Mouse (Mus musculus): ENCODE data around the gene Cst8. TPM values are rescaled to one million over a fixed set of nuclear protein-coding genes. Genes with fewer than 3 reads are reported as not detected.

Cst8 gene
- polyA plus RNA-seq, 1 experiment, result 0.11 TPM

DNA sequence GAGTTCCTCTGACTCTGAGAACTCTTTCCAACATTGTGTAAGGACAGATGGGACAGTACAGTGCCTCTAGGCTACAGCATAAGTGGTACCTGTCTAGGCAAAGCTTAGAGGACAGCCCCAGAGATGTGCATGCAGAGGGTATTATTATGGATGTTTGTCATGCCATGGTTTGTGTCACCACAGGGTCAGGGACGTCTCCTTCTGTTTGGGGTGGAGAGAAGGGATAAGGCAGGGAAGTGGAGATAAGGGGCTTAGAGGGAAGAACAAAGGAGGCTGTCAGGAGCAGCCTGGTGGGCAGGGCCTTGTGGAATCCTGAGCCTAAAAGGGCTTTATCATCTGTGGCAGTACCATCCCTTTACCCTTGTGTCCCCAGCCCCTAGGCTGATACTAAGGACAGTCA, 16.9 kb upstream of the Cst8 start, which contains the start of gene 8030411F24Rik:
Gene 8030411F24Rik, plus strand, starts transcription at position 301 of the 400 bp plus-strand sequence.
- Histone ChIP-seq H3K4me1 (ENCODE audit: control insufficient read depth, insufficient read depth, low read length) (no peaks in the 10 kb centered on the region), H3K27ac (ENCODE audit: insufficient read depth, low read depth, low read length) (no peak within 1 kb of the TSS), H3K4me3 (ENCODE audit: insufficient read depth, low read depth, low read length) (no peak within 1 kb of the TSS), H3K27me3 (replicated peaks; ENCODE audit: control insufficient read depth, insufficient read depth, low read length) (no peaks in the 10 kb centered on the region), H3K36me3 (ENCODE audit: control insufficient read depth, insufficient read depth, low read length) (no peaks in the 10 kb centered on the region)
- no peak for TF ChIP-seq POLR2A (IDR thresholded peaks at IDR 0.05; ENCODE audit: low read depth, low read length)
- no peak for TF ChIP-seq CTCF (conservative IDR thresholded peaks at IDR 0.05; ENCODE audit: insufficient read depth, insufficient read length, low read depth, low read length)
- no peak for DNase-seq
- 27% methylated on average over 1 of the region's 1 CpGs for WGBS

- TF ChIP-seq POLR2A (IDR thresholded peaks at IDR 0.05; ENCODE audit: low read depth, low read length), result no peak
- TF ChIP-seq CTCF (conservative IDR thresholded peaks at IDR 0.05; ENCODE audit: insufficient read depth, insufficient read length, low read depth, low read length), result no peak
- Histone ChIP-seq H3K27ac (ENCODE audit: insufficient read depth, low read depth, low read length) (no peak within 1 kb of the TSS), H3K4me1 (ENCODE audit: control insufficient read depth, insufficient read depth, low read length) (no peaks in the 10 kb centered on the region), H3K27me3 (replicated peaks; ENCODE audit: control insufficient read depth, insufficient read depth, low read length) (no peaks in the 10 kb centered on the region; the same call in 1 of the 2 replicates), H3K4me3 (ENCODE audit: insufficient read depth, low read depth, low read length) (no peak within 1 kb of the TSS), H3K36me3 (ENCODE audit: control insufficient read depth, insufficient read depth, low read length) (no peaks in the 10 kb centered on the region)
- no peak for DNase-seq
- 89% methylated on average over 6 of the region's 6 CpGs for WGBS
Measured at GRCm38 (mm10) chr2:148789142-148789541, 9.4 kb upstream of the Cst8 start, which contains the start of gene Cst12. Gene Cst12, plus strand, starts transcription at chr2:148789361.

DNA sequence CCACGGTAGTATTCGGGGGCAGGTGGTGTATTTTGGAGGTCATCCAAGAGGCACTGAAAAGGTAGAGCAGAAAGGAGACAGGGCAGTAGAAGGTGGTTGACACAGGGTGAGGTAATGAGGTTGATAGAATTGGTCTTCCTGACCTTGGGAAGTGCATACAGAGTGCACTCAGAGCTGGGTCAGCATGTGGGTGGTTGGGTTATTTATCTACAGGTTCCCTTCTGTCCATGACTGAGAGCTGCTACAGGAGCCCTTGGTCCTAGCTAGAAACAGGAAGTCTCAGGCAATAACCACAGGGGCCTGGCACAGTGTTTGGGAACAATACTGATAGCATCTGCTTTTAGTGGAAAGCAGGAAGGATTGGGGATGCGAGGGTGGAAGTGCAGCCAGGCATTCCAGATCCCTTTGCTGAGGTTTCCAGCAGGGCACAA, 2.9 kb downstream of the Cst8 start:
- H3K27ac ChIP-seq (ENCODE audit: insufficient read depth, low read depth, low read length), result no peak overlapping the region
- TF ChIP-seq CTCF (conservative IDR thresholded peaks at IDR 0.05; ENCODE audit: insufficient read depth, insufficient read length, low read depth, low read length), result no peak
- TF ChIP-seq POLR2A (IDR thresholded peaks at IDR 0.05; ENCODE audit: low read depth, low read length), result no peak
- peak; percentile 21 for DNase-seq
- H3K27me3 ChIP-seq (replicated peaks; ENCODE audit: control insufficient read depth, insufficient read depth, low read length), result no peaks in the 10 kb centered on the region
- no peaks in the 10 kb centered on the region for H3K4me1 ChIP-seq (ENCODE audit: control insufficient read depth, insufficient read depth, low read length)
- no peaks in the 10 kb centered on the region for H3K36me3 ChIP-seq (ENCODE audit: control insufficient read depth, insufficient read depth, low read length)
- WGBS, result 24% methylated on average over 3 of the region's 3 CpGs
- H3K4me3 ChIP-seq (ENCODE audit: insufficient read depth, low read depth, low read length), result no peak overlapping the region

GRCm38 (mm10) chr2:148806696-148807095, 8.1 kb downstream of the Cst8 start:
- H3K36me3 ChIP-seq (ENCODE audit: control insufficient read depth, insufficient read depth, low read length), result no peaks in the 10 kb centered on the region
- H3K4me1 ChIP-seq (ENCODE audit: control insufficient read depth, insufficient read depth, low read length), result no peaks in the 10 kb centered on the region; the same call in 1 of the 2 replicates
- 27% methylated on average over 6 of the region's 6 CpGs for WGBS
- DNase-seq, result peak; percentile 10
- H3K27me3 ChIP-seq (replicated peaks; ENCODE audit: control insufficient read depth, insufficient read depth, low read length), result no peaks in the 10 kb centered on the region
- TF ChIP-seq CTCF (conservative IDR thresholded peaks at IDR 0.05; ENCODE audit: insufficient read depth, insufficient read length, low read depth, low read length) (no peak), POLR2A (IDR thresholded peaks at IDR 0.05; ENCODE audit: low read depth, low read length) (no peak)
- no peak overlapping the region for H3K4me3 ChIP-seq (ENCODE audit: insufficient read depth, low read depth, low read length)
- no peak overlapping the region for H3K27ac ChIP-seq (ENCODE audit: insufficient read depth, low read depth, low read length)

DNA sequence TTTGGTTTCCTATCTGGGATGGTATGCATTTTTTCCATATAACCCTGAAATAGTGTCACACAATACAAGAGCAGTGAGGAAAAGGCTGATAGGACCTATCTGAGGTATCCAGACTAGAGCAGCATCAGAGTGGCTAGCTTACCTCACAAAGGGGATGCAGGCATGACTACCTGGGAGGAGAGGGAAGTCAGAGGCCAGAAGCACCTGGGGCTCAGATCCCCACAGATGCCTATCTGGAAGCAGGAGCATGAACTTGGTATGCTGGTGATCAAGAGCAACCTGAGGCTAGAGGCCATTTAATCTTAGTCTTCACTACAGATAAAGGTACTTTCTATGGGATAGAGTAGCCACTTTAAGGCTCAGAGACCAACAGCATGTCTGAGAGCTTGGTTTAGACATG, 21.3 kb downstream of the Cst8 start, which contains the start of gene Cst13:
Gene Cst13, plus strand, starts transcription at position 173 of the 400 bp plus-strand sequence.
- Histone ChIP-seq H3K36me3 (ENCODE audit: control insufficient read depth, insufficient read depth, low read length) (no peaks in the 10 kb centered on the region), H3K27ac (ENCODE audit: insufficient read depth, low read depth, low read length) (no peak within 1 kb of the TSS), H3K4me3 (ENCODE audit: insufficient read depth, low read depth, low read length) (no peak within 1 kb of the TSS), H3K27me3 (replicated peaks; ENCODE audit: control insufficient read depth, insufficient read depth, low read length) (no peaks in the 10 kb centered on the region), H3K4me1 (ENCODE audit: control insufficient read depth, insufficient read depth, low read length) (no peaks in the 10 kb centered on the region)
- DNase-seq, result no peak
- no peak for TF ChIP-seq POLR2A (IDR thresholded peaks at IDR 0.05; ENCODE audit: low read depth, low read length)

DNA sequence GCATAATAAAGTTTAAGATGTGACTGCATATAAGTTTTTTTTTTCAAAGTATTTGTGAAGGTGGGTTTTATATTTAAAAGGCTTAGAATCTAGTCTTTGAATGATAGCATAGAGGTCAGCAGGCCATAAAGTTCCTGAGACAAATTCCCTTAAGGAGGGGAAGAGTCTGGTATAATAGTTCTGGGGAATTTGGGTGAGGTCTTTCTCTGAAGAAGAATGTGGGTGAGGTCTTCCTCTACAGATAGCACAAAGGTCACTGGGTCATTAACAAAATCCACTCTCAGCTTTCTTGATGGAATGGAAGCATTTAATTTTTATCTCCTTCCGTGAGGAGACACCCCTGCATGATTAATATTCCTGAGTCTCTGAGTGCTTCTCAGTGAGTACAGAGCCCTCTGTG, 27.4 kb downstream of the Cst8 start:
- H3K27ac ChIP-seq (ENCODE audit: insufficient read depth, low read depth, low read length), result no peak overlapping the region
- H3K4me1 ChIP-seq (ENCODE audit: control insufficient read depth, insufficient read depth, low read length), result no peaks in the 10 kb centered on the region
- no peaks in the 10 kb centered on the region for H3K27me3 ChIP-seq (replicated peaks; ENCODE audit: control insufficient read depth, insufficient read depth, low read length)
- WGBS, result 57% methylated on average over 1 of the region's 1 CpGs
- TF ChIP-seq CTCF (conservative IDR thresholded peaks at IDR 0.05; ENCODE audit: insufficient read depth, insufficient read length, low read depth, low read length) (no peak), POLR2A (IDR thresholded peaks at IDR 0.05; ENCODE audit: low read depth, low read length) (no peak)
- peak; percentile 3 for DNase-seq
- H3K36me3 ChIP-seq (ENCODE audit: control insufficient read depth, insufficient read depth, low read length), result no peaks in the 10 kb centered on the region
- H3K4me3 ChIP-seq (ENCODE audit: insufficient read depth, low read depth, low read length), result no peak overlapping the region

DNA sequence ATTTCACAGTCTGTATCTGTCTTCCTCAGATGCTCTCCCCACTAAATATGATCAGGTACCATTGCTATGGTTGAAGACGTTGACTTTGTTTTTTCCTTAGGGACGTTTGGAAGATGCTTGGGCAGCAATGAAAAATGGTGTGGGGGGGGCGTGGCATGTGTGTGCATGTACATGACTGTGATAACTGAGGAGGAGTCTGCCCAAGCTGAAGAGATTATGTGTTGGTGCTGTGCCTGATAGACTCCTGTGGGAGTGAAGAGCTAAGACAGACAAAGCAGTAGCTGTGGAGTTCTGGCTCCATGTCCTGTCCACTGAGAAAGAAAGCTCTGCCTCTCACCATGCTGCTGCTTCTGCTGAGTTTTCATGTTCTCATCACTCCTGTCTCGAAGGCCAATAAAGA, 36.3 kb downstream of the Cst8 start, which contains the start of gene Cst9:
Gene Cst9, plus strand, starts transcription at position 236 of the 400 bp plus-strand sequence.
- Histone ChIP-seq H3K27me3 (replicated peaks; ENCODE audit: control insufficient read depth, insufficient read depth, low read length) (no peaks in the 10 kb centered on the region), H3K27ac (ENCODE audit: insufficient read depth, low read depth, low read length) (no peak within 1 kb of the TSS), H3K36me3 (ENCODE audit: control insufficient read depth, insufficient read depth, low read length) (no peaks in the 10 kb centered on the region), H3K4me3 (ENCODE audit: insufficient read depth, low read depth, low read length) (no peak within 1 kb of the TSS), H3K4me1 (ENCODE audit: control insufficient read depth, insufficient read depth, low read length) (no peaks in the 10 kb centered on the region)
- no peak for DNase-seq
- WGBS, result 72% methylated on average over 4 of the region's 4 CpGs
- TF ChIP-seq POLR2A (IDR thresholded peaks at IDR 0.05; ENCODE audit: low read depth, low read length), result no peak
- TF ChIP-seq CTCF (conservative IDR thresholded peaks at IDR 0.05; ENCODE audit: insufficient read depth, insufficient read length, low read depth, low read length), result no peak

Measured in kidney, adult 2 months (tissue).